Mouse (Mus musculus): Measurements from ENCODE around the gene Rgs17.

- TF ChIP-seq CTCF (IDR thresholded peaks at IDR 0.05; ENCODE audit: low read depth, low read length), result no peak
- no peak for TF ChIP-seq POLR2A (IDR thresholded peaks at IDR 0.05; ENCODE audit: insufficient read depth, low read length)
- TF ChIP-seq EP300 (IDR thresholded peaks at IDR 0.05; ENCODE audit: insufficient read depth, low read depth, low read length), result no peak
Observed at GRCm38 (mm10) chr10:5862669-5863068, 59.5 kb downstream of the Rgs17 start.

Measured in ES-Bruce4 (cell line).